Mouse (Mus musculus) liver, adult 2 months (tissue): ENCODE data around the gene Fam78b.

ENCODE experiments used
- CTCF ChIP-seq: fragments of 200-500 bp; IDR thresholded peaks from 2 replicates; pipeline ENCODE4 v1.5.1; 2011; ENCODE audit warnings: low read depth, low read length, control low read depth
- POLR2A ChIP-seq: fragments of 200-500 bp; IDR thresholded peaks from 2 replicates; pipeline ENCODE4 v1.6.1; 2011; ENCODE audit warnings: low read length, control low read depth; ENCODE audit not compliant: insufficient read depth; ENCODE audit errors: extremely low read depth

GRCm38 (mm10) chr1:167002486-167002850 lies 1.3 kb downstream of the Fam78b start:
- TF ChIP-seq CTCF = 0 out of 2 replicates have a peak, but pooled peaks have one; percentile 26
- TF ChIP-seq POLR2A = no peak
